Mouse (Mus musculus) MEL (cell line): ENCODE measurements around the gene Asgr2. TPM values are rescaled to one million over a fixed set of nuclear protein-coding genes. Genes with fewer than 3 reads are reported as not detected.

Source experiments
- DNase-seq: peaks from one replicate; pipeline ENCODE4 v3.0.0; 2011; ENCODE audit warnings: low read depth, low spot score
- H3K27ac ChIP-seq: 2 replicates; pipeline ENCODE4 v1.5.1; 2012; ENCODE audit warnings: low read depth, mild to moderate bottlenecking, control low read depth, low read length, moderate library complexity; ENCODE audit not compliant: control insufficient read depth
- H3K27me3 ChIP-seq, 2 experiments: fragments of 150-350 bp in 1 of 2; sonication (generic) in 1 of 2; 2 replicates each; pipeline ENCODE4 v1.6.1; 2012; ENCODE audit warnings: low read length in 2 of 2, mild to moderate bottlenecking in 2 of 2, improper control_type of control experiment in 1 of 2, moderate library complexity in 1 of 2; ENCODE audit not compliant: insufficient read depth in 2 of 2, control insufficient read depth in 1 of 2
- H3K36me3 ChIP-seq, 2 experiments: 2 replicates each; pipeline ENCODE4 v1.6.1; 2012 to 2014; ENCODE audit warnings: low read length in 2 of 2, improper control_type of control experiment in 1 of 2, inconsistent platforms in 1 of 2, mild to moderate bottlenecking in 1 of 2; ENCODE audit not compliant: insufficient read depth in 2 of 2, control insufficient read depth in 1 of 2
- H3K4me1 ChIP-seq, 2 experiments: fragments of 150-350 bp in 1 of 2; sonication (generic) in 1 of 2; 2 replicates each; pipeline ENCODE4 v1.6.1; 2012; ENCODE audit warnings: low read length in 2 of 2, improper control_type of control experiment in 1 of 2, mild to moderate bottlenecking in 1 of 2; ENCODE audit not compliant: insufficient read depth in 2 of 2, control insufficient read depth in 1 of 2
- H3K4me3 ChIP-seq, 2 experiments: fragments of 150-350 bp in 1 of 2; sonication (generic) in 1 of 2; 2 replicates each; pipeline ENCODE4 v1.5.1; 2012; ENCODE audit warnings: low read depth in 2 of 2, low read length in 2 of 2, mild to moderate bottlenecking in 2 of 2, moderate library complexity in 2 of 2, control low read depth in 1 of 2, improper control_type of control experiment in 1 of 2; ENCODE audit not compliant: control insufficient read depth in 1 of 2, insufficient read depth in 1 of 2
- H3K79me2 ChIP-seq: 2 replicates; pipeline ENCODE4 v1.6.1; 2012; ENCODE audit warnings: mild to moderate bottlenecking, low read length, moderate library complexity; ENCODE audit not compliant: control insufficient read depth, poor library complexity, insufficient read depth
- H3K9ac ChIP-seq: 2 replicates; pipeline ENCODE4 v1.6.1; 2012; ENCODE audit warnings: low read depth, mild to moderate bottlenecking, control low read depth, low read length, moderate library complexity; ENCODE audit not compliant: control insufficient read depth, poor library complexity, severe bottlenecking
- H3K9me3 ChIP-seq: fragments of 150-350 bp; sonication (generic); replicated peaks from 2 replicates; pipeline ENCODE4 v1.6.1; 2012; ENCODE audit warnings: mild to moderate bottlenecking, low read length, improper control_type of control experiment, moderate library complexity; ENCODE audit not compliant: insufficient read depth
- BHLHE40 ChIP-seq: IDR thresholded peaks from 2 replicates; pipeline ENCODE4 v1.6.1; 2012; ENCODE audit warnings: low read depth, mild to moderate bottlenecking, inconsistent platforms, low read length, improper control_type of control experiment, borderline replicate concordance
- CHD1 ChIP-seq: IDR thresholded peaks from 2 replicates; pipeline ENCODE4 v1.6.1; 2012; ENCODE audit warnings: low read depth, mild to moderate bottlenecking, inconsistent platforms, low read length, improper control_type of control experiment
- CHD2 ChIP-seq: IDR thresholded peaks from 2 replicates; pipeline ENCODE4 v1.6.1; 2011; ENCODE audit warnings: low read length, improper control_type of control experiment
- CTCF ChIP-seq, 3 experiments: IDR thresholded peaks in 2 of 3; conservative IDR thresholded peaks in 1 of 3; 2 replicates each; pipeline ENCODE4 v1.5.1; 2011 to 2012; ENCODE audit warnings: low read length in 3 of 3, low read depth in 2 of 3, mild to moderate bottlenecking in 2 of 3, improper control_type of control experiment in 1 of 3, inconsistent platforms in 1 of 3, mixed read lengths in 1 of 3, moderate library complexity in 1 of 3; ENCODE audit not compliant: control insufficient read depth in 1 of 3, insufficient read depth in 1 of 3, poor library complexity in 1 of 3, severe bottlenecking in 1 of 3
- E2F4 ChIP-seq: IDR thresholded peaks from 2 replicates; pipeline ENCODE4 v1.6.1; 2011; ENCODE audit warnings: low read depth, low read length, improper control_type of control experiment, borderline replicate concordance
- ETS1 ChIP-seq: IDR thresholded peaks from 2 replicates; pipeline ENCODE4 v1.6.1; 2012; ENCODE audit warnings: low read depth, mild to moderate bottlenecking, inconsistent platforms, low read length, improper control_type of control experiment, moderate library complexity
- MAZ ChIP-seq: IDR thresholded peaks from 2 replicates; pipeline ENCODE4 v1.6.1; 2012; ENCODE audit warnings: low read depth, mild to moderate bottlenecking, inconsistent platforms, low read length, improper control_type of control experiment
- MEF2A ChIP-seq: IDR thresholded peaks from 2 replicates; pipeline ENCODE4 v1.6.1; 2014; ENCODE audit warnings: low read depth, mild to moderate bottlenecking, inconsistent platforms, low read length, improper control_type of control experiment; ENCODE audit not compliant: poor library complexity, insufficient replicate concordance, severe bottlenecking; ENCODE audit errors: extremely low read depth
- MYB ChIP-seq: IDR thresholded peaks from 2 replicates; pipeline ENCODE4 v1.6.1; 2011; ENCODE audit warnings: mild to moderate bottlenecking, low read depth, low read length, improper control_type of control experiment
- MYC ChIP-seq: IDR thresholded peaks from 2 replicates; pipeline ENCODE4 v1.6.1; 2011; ENCODE audit warnings: low read depth, mild to moderate bottlenecking, low read length, improper control_type of control experiment, moderate library complexity
- NELFE ChIP-seq: IDR thresholded peaks from 2 replicates; pipeline ENCODE4 v1.6.1; 2011; ENCODE audit warnings: low read depth, low read length, improper control_type of control experiment
- POLR2A ChIP-seq, 2 experiments: IDR thresholded peaks; 2 replicates each; pipeline ENCODE4 v1.6.1; 2011 to 2012; ENCODE audit warnings: low read length in 2 of 2, mild to moderate bottlenecking in 2 of 2, control low read depth in 1 of 2, improper control_type of control experiment in 1 of 2, low read depth in 1 of 2, moderate library complexity in 1 of 2; ENCODE audit not compliant: control insufficient read depth in 1 of 2, insufficient read depth in 1 of 2, poor library complexity in 1 of 2
- POLR2AphosphoS5 ChIP-seq: IDR thresholded peaks from 2 replicates; pipeline ENCODE4 v1.6.1; 2012; ENCODE audit warnings: low read depth, borderline replicate concordance, mild to moderate bottlenecking, inconsistent platforms, low read length, moderate library complexity, mixed read lengths
- SIN3A ChIP-seq: IDR thresholded peaks from 2 replicates; pipeline ENCODE4 v1.6.1; 2012; ENCODE audit warnings: low read length, improper control_type of control experiment, inconsistent platforms
- TAL1 ChIP-seq: IDR thresholded peaks from 2 replicates; pipeline ENCODE4 v1.6.1; 2012; ENCODE audit warnings: mild to moderate bottlenecking, inconsistent platforms, low read length, moderate library complexity, mixed read lengths
- TBP ChIP-seq: IDR thresholded peaks from 2 replicates; pipeline ENCODE4 v1.8.0; 2011; ENCODE audit warnings: low read depth, low read length, improper control_type of control experiment
- TCF12 ChIP-seq: IDR thresholded peaks from 2 replicates; pipeline ENCODE4 v1.6.1; 2014; ENCODE audit warnings: low read depth, mild to moderate bottlenecking, inconsistent platforms, low read length, improper control_type of control experiment, moderate library complexity
- UBTF ChIP-seq: IDR thresholded peaks from 2 replicates; pipeline ENCODE4 v1.6.1; 2012; ENCODE audit warnings: low read depth, mild to moderate bottlenecking, inconsistent platforms, low read length, improper control_type of control experiment, moderate library complexity, borderline replicate concordance; ENCODE audit not compliant: insufficient read depth
- USF2 ChIP-seq, 2 experiments: IDR thresholded peaks; 2 replicates each; pipeline ENCODE4 v1.6.1; 2011 to 2012; ENCODE audit warnings: improper control_type of control experiment in 2 of 2, low read length in 2 of 2, borderline replicate concordance in 1 of 2, inconsistent platforms in 1 of 2, low read depth in 1 of 2, mild to moderate bottlenecking in 1 of 2; ENCODE audit not compliant: insufficient read depth in 1 of 2
- ZMIZ1 ChIP-seq: IDR thresholded peaks from 2 replicates; pipeline ENCODE4 v1.6.1; 2012; ENCODE audit warnings: low read depth, mild to moderate bottlenecking, inconsistent platforms, low read length, improper control_type of control experiment, moderate library complexity
- polyA plus RNA-seq, 2 experiments: library from polyadenylated mRNA; stranded (reverse) in 1 of 2; unstranded in 1 of 2; fragments of >175 nt in 1 of 2; fragments of >200 nt in 1 of 2; gene quantifications; 2 replicates each; pipeline versions ENCODE4 v1.2.1 to v1.2.4; 2012; ENCODE audit warnings: low replicate concordance in 2 of 2, low read depth in 1 of 2; ENCODE audit not compliant: insufficient read length in 2 of 2, insufficient read depth in 1 of 2, missing spikeins in 1 of 2
- total RNA-seq: library from RNA; depleted of rRNA; stranded (reverse); fragments of 300-350 nt; gene quantifications from 2 replicates; pipeline ENCODE4 v1.2.3, GENCODE M21; 2012

The Asgr2 gene
- total and polyA plus RNA-seq, 3 experiments = not detected

DNA sequence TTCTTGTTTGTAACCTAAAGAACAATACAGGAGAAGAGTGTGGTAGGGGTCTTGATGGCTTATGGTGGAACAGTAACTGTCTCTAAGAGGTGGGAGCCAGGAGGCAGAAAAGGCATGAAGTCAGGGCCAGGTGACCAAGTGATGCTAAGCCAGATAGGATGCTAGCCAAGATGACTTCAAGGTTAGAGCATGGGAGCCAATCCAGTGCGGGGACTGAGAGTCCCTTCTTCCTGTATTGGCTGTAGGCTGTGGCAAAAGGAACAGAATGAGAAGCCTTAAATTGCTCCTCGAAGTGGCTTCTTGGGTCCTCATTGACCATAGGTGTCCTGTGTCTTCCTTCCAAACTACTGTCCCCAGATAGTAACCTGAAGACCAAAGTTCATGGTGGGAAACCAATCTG is 6.7 kb downstream of the Asgr2 start:
- Histone ChIP-seq H3K9me3 (no peaks in the 10 kb centered on the region), H3K36me3 (no peaks in the 10 kb centered on the region), H3K4me1 (no peaks in the 10 kb centered on the region), H3K79me2 (no peaks in the 10 kb centered on the region), H3K27me3 (peaks cover 4 to 8% of the 10 kb centered on the region in 2 experiments; a peak in 2 of 4 replicates), H3K4me3 (no peak overlapping the region), H3K9ac (no peak overlapping the region), H3K27ac (no peak overlapping the region)
- TF ChIP-seq CHD2 (no peak), CTCF (IDR thresholded peaks at IDR 0.05 in 2 of 3, conservative IDR thresholded peaks at IDR 0.05 in 1 of 3; ENCODE audit: control insufficient read depth in 1 of 3, insufficient read depth in 1 of 3, low read depth in 2 of 3, low read length in 3 of 3, poor library complexity in 1 of 3, severe bottlenecking in 1 of 3) (no peak), TAL1 (no peak), TCF12 (no peak), TBP (no peak), ZMIZ1 (no peak), SIN3A (no peak), E2F4 (no peak), BHLHE40 (no peak), MYC (no peak), USF2 (IDR thresholded peaks at IDR 0.05; ENCODE audit: borderline replicate concordance in 1 of 2, insufficient read depth in 1 of 2, low read depth in 1 of 2, low read length in 2 of 2) (no peak), UBTF (no peak), POLR2A (IDR thresholded peaks at IDR 0.05; ENCODE audit: control insufficient read depth in 1 of 2, insufficient read depth in 1 of 2, low read depth in 1 of 2, low read length in 2 of 2, poor library complexity in 1 of 2) (no peak), MYB (no peak), MEF2A (no peak), ETS1 (no peak)
- DNase-seq = no peak

- no peak overlapping the region for H3K4me3 ChIP-seq
Observed at GRCm38 (mm10) chr11:70099809-70100208, 7.4 kb downstream of the Asgr2 start.

More at GRCm38 (mm10) chr11:70099809-70100208, 7.4 kb downstream of the Asgr2 start:
- DNase-seq = no peak
- Histone ChIP-seq H3K27me3 (peaks cover 5 to 6% of the 10 kb centered on the region in 2 experiments), H3K9ac (no peak overlapping the region), H3K27ac (no peak overlapping the region), H3K9me3 (no peaks in the 10 kb centered on the region), H3K4me1 (no peaks in the 10 kb centered on the region), H3K79me2 (no peaks in the 10 kb centered on the region), H3K36me3 (no peaks in the 10 kb centered on the region)
- TF ChIP-seq BHLHE40 = no peak
- no peak for TF ChIP-seq MAZ
- TF ChIP-seq NELFE = no peak
- TF ChIP-seq SIN3A = no peak
- TF ChIP-seq POLR2AphosphoS5 = no peak
- TF ChIP-seq CHD1 = no peak
